Mouse (Mus musculus) C2C12 (cell line): ENCODE results near the gene E330021D16Rik. TPM values are rescaled to one million over a fixed set of nuclear protein-coding genes. Genes with fewer than 3 reads are reported as not detected.

Experiments used
- H3K27me3 ChIP-seq: one replicate; pipeline ENCODE4 v1.6.1; 2011; ENCODE audit not compliant: control insufficient read depth, insufficient read depth, insufficient read length
- H3K36me3 ChIP-seq: one replicate; pipeline ENCODE4 v1.6.1; 2011; ENCODE audit not compliant: control insufficient read depth, insufficient read depth
- H3K4me3 ChIP-seq: one replicate; pipeline ENCODE4 v1.5.1; 2011; ENCODE audit warnings: mild to moderate bottlenecking, control low read depth; ENCODE audit not compliant: poor library complexity, insufficient read depth, severe bottlenecking
- H3K79me2 ChIP-seq: one replicate; pipeline ENCODE4 v1.6.1; 2011; ENCODE audit not compliant: control insufficient read depth, insufficient read depth
- H3K79me3 ChIP-seq: one replicate; pipeline ENCODE4 v1.6.1; 2011; ENCODE audit warnings: low read depth, control low read depth
- H3ac ChIP-seq: one replicate; pipeline ENCODE3; 2011; ENCODE audit warnings: low read depth; ENCODE audit not compliant: control insufficient read depth, insufficient read length
- CEBPB ChIP-seq: IDR thresholded peaks from one replicate; pipeline ENCODE4 v1.6.1; 2011; ENCODE audit warnings: low read depth, mild to moderate bottlenecking, control low read depth, moderate library complexity
- CTCF ChIP-seq: IDR thresholded peaks from one replicate; pipeline ENCODE4 v1.5.1; 2011; ENCODE audit not compliant: control insufficient read depth, insufficient read depth, insufficient read length
- FOSL1 ChIP-seq: IDR thresholded peaks from one replicate; pipeline ENCODE4 v1.8.0; 2011; ENCODE audit warnings: mild to moderate bottlenecking, low read length; ENCODE audit not compliant: poor library complexity, insufficient read depth, severe bottlenecking
- MAX ChIP-seq: IDR thresholded peaks from one replicate; pipeline ENCODE4 v1.6.1; 2011; ENCODE audit warnings: mild to moderate bottlenecking, control low read depth
- MYOD1 ChIP-seq: IDR thresholded peaks from one replicate; pipeline ENCODE4 v1.6.1; 2011; ENCODE audit warnings: low read depth; ENCODE audit not compliant: control insufficient read depth, insufficient read length
- MYOG ChIP-seq: IDR thresholded peaks from one replicate; pipeline ENCODE4 v1.6.1; 2011; ENCODE audit not compliant: control insufficient read depth, insufficient read length; ENCODE audit errors: extremely low read depth
- USF1 ChIP-seq: IDR thresholded peaks from one replicate; pipeline ENCODE4 v1.6.1; 2011; ENCODE audit warnings: low read depth, mild to moderate bottlenecking, control low read depth, moderate library complexity
- polyA plus RNA-seq: library from polyadenylated mRNA; unstranded; fragments of >200 nt; fragmentation: generic; extraction: Trizol; gene quantifications from one replicate; pipeline ENCODE4 v1.2.1, GENCODE M21; 2012; ENCODE audit warnings: missing spikeins

Gene E330021D16Rik
- polyA plus RNA-seq, 1 experiment: not detected

DNA sequence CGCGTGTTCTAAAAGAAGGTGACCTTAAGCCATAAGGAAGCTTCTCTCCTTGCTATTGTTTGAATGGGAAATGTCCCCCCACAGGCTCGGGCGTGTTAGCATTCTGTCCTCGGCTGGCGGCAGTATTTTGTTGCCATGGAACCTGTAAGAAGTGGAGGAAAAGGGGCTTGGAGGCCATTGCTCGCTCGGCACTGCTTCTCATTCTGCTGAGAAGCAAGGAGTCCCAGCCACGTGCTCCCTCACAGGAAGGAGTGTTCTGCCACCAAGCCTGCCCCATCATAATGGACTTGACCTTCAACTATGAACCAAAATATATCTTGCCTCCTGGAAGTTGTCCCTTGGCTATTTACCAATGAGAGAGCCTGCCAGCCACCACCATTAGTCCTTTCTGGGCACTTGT is 25.1 kb downstream of the E330021D16Rik start:
- H3K79me2 ChIP-seq: no peaks in the 10 kb centered on the region
- no peak overlapping the region for H3ac ChIP-seq
- no peaks in the 10 kb centered on the region for H3K27me3 ChIP-seq
- no peaks in the 10 kb centered on the region for H3K36me3 ChIP-seq
- H3K79me3 ChIP-seq: no peaks in the 10 kb centered on the region
- TF ChIP-seq CTCF (no peak), MYOG (no peak), USF1 (no peak), CEBPB (no peak), MAX (no peak), FOSL1 (no peak), MYOD1 (no peak)
- H3K4me3 ChIP-seq: no peak overlapping the region

DNA sequence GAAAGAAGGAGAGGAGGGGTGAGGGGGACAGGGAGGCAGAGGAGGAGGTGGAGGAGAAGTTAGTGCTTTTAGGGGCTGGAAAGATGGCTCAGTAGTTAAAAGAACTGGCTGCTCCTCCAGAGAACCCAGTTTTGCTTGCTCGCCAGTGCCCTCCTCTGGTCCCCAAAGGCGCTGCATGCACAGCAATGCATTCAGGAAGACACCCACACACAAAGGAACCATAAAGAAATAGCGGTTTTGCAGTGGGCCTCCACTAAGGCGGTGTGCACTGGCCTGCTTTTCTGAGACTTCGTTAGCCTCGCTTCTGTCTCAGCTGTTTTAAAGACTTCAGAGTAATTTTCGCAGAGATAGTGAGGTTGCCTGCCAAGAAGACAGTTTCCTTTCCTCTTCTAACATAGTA is 30.1 kb downstream of the E330021D16Rik start:
- no peak for TF ChIP-seq MAX
- TF ChIP-seq MYOG: no peak
- no peak for TF ChIP-seq CEBPB
- TF ChIP-seq CTCF: no peak
- TF ChIP-seq MYOD1: no peak
- TF ChIP-seq FOSL1: no peak
- no peak for TF ChIP-seq USF1
- no peaks in the 10 kb centered on the region for H3K27me3 ChIP-seq
- H3ac ChIP-seq: no peak overlapping the region
- H3K79me2 ChIP-seq: no peaks in the 10 kb centered on the region
- H3K36me3 ChIP-seq: no peaks in the 10 kb centered on the region
- H3K4me3 ChIP-seq: no peak overlapping the region
- H3K79me3 ChIP-seq: no peaks in the 10 kb centered on the region

DNA sequence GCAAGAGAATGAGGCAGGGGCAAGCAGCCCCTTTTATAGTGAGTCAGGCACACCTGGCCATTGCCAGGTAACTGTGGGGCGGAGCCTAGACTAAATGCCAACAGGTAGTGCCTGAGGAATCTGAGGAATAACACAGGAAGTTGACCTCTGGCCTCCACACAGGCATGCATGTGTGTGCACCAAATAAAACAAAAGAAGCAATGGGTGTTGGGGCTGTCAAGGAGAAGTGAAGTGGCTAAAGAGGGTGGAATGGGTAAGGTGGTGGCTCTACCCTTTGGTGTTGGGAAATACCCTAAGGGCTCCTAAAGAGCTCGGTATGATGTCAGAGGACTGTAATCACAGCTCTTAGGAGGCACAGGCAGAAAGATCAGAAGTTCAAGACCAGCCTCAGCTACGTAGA is 32.2 kb downstream of the E330021D16Rik start:
- no peaks in the 10 kb centered on the region for H3K79me3 ChIP-seq
- no peak overlapping the region for H3K4me3 ChIP-seq
- H3K36me3 ChIP-seq: no peaks in the 10 kb centered on the region
- H3K27me3 ChIP-seq: no peaks in the 10 kb centered on the region
- no peak overlapping the region for H3ac ChIP-seq
- no peak for TF ChIP-seq CEBPB
- no peak for TF ChIP-seq FOSL1
- no peak for TF ChIP-seq MYOG
- no peak for TF ChIP-seq USF1
- no peak for TF ChIP-seq CTCF
- TF ChIP-seq MAX: no peak
- TF ChIP-seq MYOD1: no peak
- no peaks in the 10 kb centered on the region for H3K79me2 ChIP-seq

DNA sequence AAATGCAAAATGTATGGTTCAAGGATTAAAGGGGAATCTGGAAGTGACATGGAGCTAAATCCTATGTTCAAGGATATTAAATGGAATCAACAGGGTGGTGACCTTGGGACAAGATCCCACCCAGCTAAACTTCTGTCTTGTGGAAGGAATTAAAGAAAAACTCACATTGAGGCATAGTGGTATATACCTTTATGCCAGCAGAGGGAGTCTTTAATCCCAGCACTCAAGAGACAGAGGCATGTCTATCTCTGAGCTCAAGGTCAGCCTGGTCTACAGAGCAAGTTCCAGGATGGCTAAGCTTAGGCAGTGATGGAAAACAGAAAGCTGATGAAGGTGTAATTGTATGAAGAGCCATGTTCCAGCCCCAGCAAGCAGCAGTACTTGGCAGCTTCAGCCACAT is 39.3 kb downstream of the E330021D16Rik start:
- no peaks in the 10 kb centered on the region for H3K79me3 ChIP-seq
- no peak overlapping the region for H3K4me3 ChIP-seq
- H3K27me3 ChIP-seq: no peaks in the 10 kb centered on the region
- H3ac ChIP-seq: no peak overlapping the region
- no peaks in the 10 kb centered on the region for H3K36me3 ChIP-seq
- H3K79me2 ChIP-seq: no peaks in the 10 kb centered on the region
- TF ChIP-seq CEBPB: no peak
- TF ChIP-seq CTCF: no peak
- TF ChIP-seq MAX: no peak
- TF ChIP-seq MYOD1: no peak
- TF ChIP-seq MYOG: no peak
- TF ChIP-seq USF1: no peak
- TF ChIP-seq FOSL1: no peak

DNA sequence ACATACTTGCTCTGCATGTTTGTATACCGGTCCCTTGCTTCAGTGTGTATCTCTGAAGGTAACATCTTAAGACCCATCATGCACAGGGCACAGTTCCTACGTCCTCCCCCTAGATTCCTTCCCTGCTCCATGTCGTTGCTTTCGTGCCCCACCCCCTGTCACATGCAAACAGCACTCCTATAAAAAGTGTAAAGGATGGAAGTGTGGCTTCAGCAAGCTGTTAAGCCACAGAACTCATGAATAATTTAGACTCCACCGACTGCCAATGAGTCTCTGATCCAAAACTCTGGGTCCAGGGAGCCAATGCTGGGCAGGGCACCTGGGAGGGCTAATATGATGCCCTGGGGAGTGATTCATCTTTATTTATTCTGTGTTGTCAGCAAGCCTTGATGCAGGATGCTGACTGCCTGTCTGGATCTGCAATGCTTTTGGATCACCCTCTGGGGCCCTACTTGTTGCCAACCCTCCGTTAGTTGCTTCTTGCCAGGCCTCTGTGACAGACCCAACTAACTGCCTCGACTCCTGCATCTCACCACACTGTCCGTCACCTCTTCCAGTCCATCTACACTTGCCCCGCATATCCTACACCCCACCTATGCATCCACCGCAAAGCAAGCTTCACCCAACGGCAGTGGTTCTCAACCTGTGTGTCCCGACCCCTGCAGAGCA is 50.8 kb downstream of the E330021D16Rik start:
- H3K79me2 ChIP-seq: no peaks in the 10 kb centered on the region
- H3K36me3 ChIP-seq: no peaks in the 10 kb centered on the region
- H3K4me3 ChIP-seq: no peak overlapping the region
- no peak overlapping the region for H3ac ChIP-seq
- H3K79me3 ChIP-seq: no peaks in the 10 kb centered on the region
- H3K27me3 ChIP-seq: no peaks in the 10 kb centered on the region
- TF ChIP-seq MYOG: no peak
- no peak for TF ChIP-seq USF1
- no peak for TF ChIP-seq MYOD1
- no peak for TF ChIP-seq CTCF
- no peak for TF ChIP-seq CEBPB
- no peak for TF ChIP-seq FOSL1
- no peak for TF ChIP-seq MAX

DNA sequence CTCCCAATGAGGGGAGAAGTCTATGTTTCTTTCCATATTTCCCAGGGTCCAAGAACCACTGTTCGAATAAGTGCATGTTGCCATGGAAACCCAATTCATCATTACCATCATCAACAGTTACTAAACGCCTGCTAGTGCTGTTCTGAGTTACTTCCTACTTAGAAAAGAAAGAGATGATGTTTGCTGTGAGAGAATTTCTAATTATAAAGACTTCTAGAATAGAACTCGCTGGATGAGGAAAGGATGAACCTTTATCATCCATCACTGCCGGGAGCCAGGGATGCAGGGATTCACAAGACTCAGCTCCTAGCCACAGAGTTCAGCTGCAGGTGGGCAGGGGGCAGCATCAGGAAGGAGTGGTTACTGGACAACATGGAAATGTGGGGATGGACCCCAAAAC is 51.4 kb downstream of the E330021D16Rik start:
- no peak for TF ChIP-seq CTCF
- TF ChIP-seq MAX: no peak
- TF ChIP-seq CEBPB: no peak
- TF ChIP-seq FOSL1: no peak
- TF ChIP-seq USF1: no peak
- TF ChIP-seq MYOG: no peak
- TF ChIP-seq MYOD1: no peak
- H3K79me2 ChIP-seq: no peaks in the 10 kb centered on the region
- no peak overlapping the region for H3K4me3 ChIP-seq

More for the DNA sequence above, 51.4 kb downstream of the E330021D16Rik start:
- Histone ChIP-seq H3K27me3 (no peaks in the 10 kb centered on the region), H3ac (no peak overlapping the region), H3K36me3 (no peaks in the 10 kb centered on the region), H3K79me3 (no peaks in the 10 kb centered on the region)
